Mouse (Mus musculus): ENCODE results near the gene Hmg20a.

Gene Hmg20a

GRCm38 (mm10) chr9:56496567-56496966 is 78.2 kb downstream of the Hmg20a start:
- no peak for DNase-seq (ENCODE audit: low read depth, low spot score)

GRCm38 (mm10) chr9:56497181-56497864 is 78.9 kb downstream of the Hmg20a start:
- peak; percentile 29 for DNase-seq (ENCODE audit: low read depth, low spot score)

- DNase-seq (ENCODE audit: low read depth, low spot score): no peak
Observed at GRCm38 (mm10) chr9:56499324-56500067, 81.1 kb downstream of the Hmg20a start.

- peak; percentile 20 for DNase-seq (ENCODE audit: low read depth, low spot score)
Observed at GRCm38 (mm10) chr9:56500893-56501590, 82.6 kb downstream of the Hmg20a start.

- no peak for DNase-seq (ENCODE audit: low read depth, low spot score)
Observed at GRCm38 (mm10) chr9:56501721-56502542, 83.5 kb downstream of the Hmg20a start.

- DNase-seq (ENCODE audit: low read depth, low spot score): no peak
Observed at GRCm38 (mm10) chr9:56502543-56502971, 84.1 kb downstream of the Hmg20a start.

- DNase-seq (ENCODE audit: low read depth, low spot score): no peak
Observed at GRCm38 (mm10) chr9:56503621-56504500, 85.5 kb downstream of the Hmg20a start.

- DNase-seq (ENCODE audit: low read depth, low spot score): no peak
Observed at GRCm38 (mm10) chr9:56504511-56504910, 86.1 kb downstream of the Hmg20a start.

GRCm38 (mm10) chr9:56505083-56505792 is 86.8 kb downstream of the Hmg20a start:
- DNase-seq (ENCODE audit: low read depth, low spot score): no peak

- peak; percentile 88 for DNase-seq (ENCODE audit: low read depth, low spot score)
Observed at GRCm38 (mm10) chr9:56505793-56506755, 87.7 kb downstream of the Hmg20a start.

GRCm38 (mm10) chr9:56506931-56507681 is 88.7 kb downstream of the Hmg20a start:
- no peak for DNase-seq (ENCODE audit: low read depth, low spot score)

- no peak for DNase-seq (ENCODE audit: low read depth, low spot score)
Observed at GRCm38 (mm10) chr9:56507682-56508061, 89.3 kb downstream of the Hmg20a start.

- DNase-seq (ENCODE audit: low read depth, low spot score): no peak
Observed at GRCm38 (mm10) chr9:56508835-56509451, 90.5 kb downstream of the Hmg20a start.

GRCm38 (mm10) chr9:56510281-56510680 is 91.9 kb downstream of the Hmg20a start:
- no peak for DNase-seq (ENCODE audit: low read depth, low spot score)

- peak; percentile 38 for DNase-seq (ENCODE audit: low read depth, low spot score)
Observed at GRCm38 (mm10) chr9:56512486-56512885, 94.1 kb downstream of the Hmg20a start.

- no peak for DNase-seq (ENCODE audit: low read depth, low spot score)
Observed at GRCm38 (mm10) chr9:56515110-56515509, 96.7 kb downstream of the Hmg20a start.

- DNase-seq (ENCODE audit: low read depth, low spot score): no peak
Observed at GRCm38 (mm10) chr9:56516219-56516618, 97.8 kb downstream of the Hmg20a start.
